Mouse (Mus musculus) liver, embryonic 14.5 days (tissue): ENCODE data around the gene Tmc1.

Experiments used
- CTCF ChIP-seq: IDR thresholded peaks from 2 replicates; pipeline ENCODE4 v1.5.1; 2016; ENCODE audit warnings: antibody characterized with exemption, low read depth, control low read depth
- EP300 ChIP-seq: IDR thresholded peaks from 2 replicates; pipeline ENCODE4 v1.6.1; 2016; ENCODE audit warnings: antibody characterized with exemption, low read depth

DNA sequence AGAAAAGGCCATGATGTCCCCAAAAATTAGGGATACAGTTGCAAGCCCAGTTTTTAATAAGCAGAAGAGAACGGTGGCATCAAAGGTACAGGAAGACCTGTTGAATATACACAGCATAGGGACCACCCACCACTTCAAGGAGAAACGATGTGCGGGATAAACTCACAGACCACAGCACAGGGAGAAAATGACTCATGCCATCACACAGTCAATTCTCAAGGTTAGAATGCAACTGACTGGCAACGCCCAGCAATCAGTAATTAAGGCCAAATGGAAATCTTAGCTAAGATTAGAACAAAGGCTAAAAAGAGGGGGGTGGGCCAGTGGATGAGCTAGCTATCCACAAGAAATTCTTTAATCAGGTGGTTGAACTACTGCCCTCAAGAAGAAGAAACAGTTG, 9.6 kb downstream of the Tmc1 start:
- TF ChIP-seq CTCF (no peak), EP300 (no peak)
